Mouse (Mus musculus) forebrain, embryonic 11.5 days (tissue): ENCODE results near the gene Rnf5. TPM values are rescaled to one million over a fixed set of nuclear protein-coding genes. Genes with fewer than 3 reads are reported as not detected.

Experiments
- ATAC-seq: fragments of 200-750 bp; cut with Nextera tagmentation; replicated peaks from 2 replicates; pipeline ENCODE4 v1.8.0; 2017; ENCODE audit warnings: moderate TSS enrichment; ENCODE audit not compliant: low FRiP score
- DNase-seq: peaks from one replicate; pipeline ENCODE4 v3.0.0-alpha.2; 2017; ENCODE audit warnings: low spot score
- H3K27ac ChIP-seq: fragments of 300-500 bp; sonication (generic); 2 replicates; pipeline ENCODE4 v1.5.1; 2014; ENCODE audit warnings: low read depth, low read length
- H3K27me3 ChIP-seq: fragments of 300-500 bp; sonication (generic); 2 replicates; pipeline ENCODE4 v1.6.1; 2014; ENCODE audit warnings: mild to moderate bottlenecking, low read length, mixed read lengths; ENCODE audit not compliant: control insufficient read depth, insufficient read depth
- H3K36me3 ChIP-seq: fragments of 300-500 bp; sonication (generic); 2 replicates; pipeline ENCODE4 v1.6.1; 2014; ENCODE audit warnings: mild to moderate bottlenecking, low read length, moderate library complexity, mixed read lengths; ENCODE audit not compliant: control insufficient read depth, insufficient read depth
- H3K4me1 ChIP-seq: fragments of 300-500 bp; sonication (generic); replicated peaks from 2 replicates; pipeline ENCODE4 v1.6.1; 2014; ENCODE audit warnings: low read length, mixed read lengths; ENCODE audit not compliant: control insufficient read depth, insufficient read depth
- H3K4me2 ChIP-seq: fragments of 300-500 bp; sonication (generic); 2 replicates; pipeline ENCODE4 v1.6.1; 2014; ENCODE audit warnings: low read depth, mild to moderate bottlenecking, low read length, moderate library complexity, mixed read lengths; ENCODE audit not compliant: severe bottlenecking
- H3K4me3 ChIP-seq: fragments of 300-500 bp; sonication (generic); 2 replicates; pipeline ENCODE4 v1.5.1; 2014; ENCODE audit warnings: low read depth, low read length
- H3K9ac ChIP-seq: fragments of 300-500 bp; sonication (generic); 2 replicates; pipeline ENCODE4 v1.6.1; 2014; ENCODE audit warnings: low read length
- H3K9me3 ChIP-seq: fragments of 300-500 bp; sonication (generic); 2 replicates; pipeline ENCODE4 v1.6.1; 2016; ENCODE audit warnings: low read length, mixed read lengths; ENCODE audit not compliant: control insufficient read depth
- WGBS: fragments of 180-500 bp; shearing (Covaris S2); extraction: QIAGEN DNeasy Blood & Tissue Kit; methylation state at CpG from one replicate; pipeline ENCODE4 v1.1.7; 2014; 5-methylcytosine and 5-hydroxymethylcytosine counted together
- polyA plus RNA-seq: library from polyadenylated mRNA; unstranded; fragments of >200 nt; fragmentation: Nextera tagmentation; extraction: Ambion mirVana; gene quantifications from 2 replicates; pipeline ENCODE4 v1.2.1, GENCODE M21; 2014

The Rnf5 gene
- polyA plus RNA-seq, 1 experiment from 2014 or later = 158 TPM

DNA sequence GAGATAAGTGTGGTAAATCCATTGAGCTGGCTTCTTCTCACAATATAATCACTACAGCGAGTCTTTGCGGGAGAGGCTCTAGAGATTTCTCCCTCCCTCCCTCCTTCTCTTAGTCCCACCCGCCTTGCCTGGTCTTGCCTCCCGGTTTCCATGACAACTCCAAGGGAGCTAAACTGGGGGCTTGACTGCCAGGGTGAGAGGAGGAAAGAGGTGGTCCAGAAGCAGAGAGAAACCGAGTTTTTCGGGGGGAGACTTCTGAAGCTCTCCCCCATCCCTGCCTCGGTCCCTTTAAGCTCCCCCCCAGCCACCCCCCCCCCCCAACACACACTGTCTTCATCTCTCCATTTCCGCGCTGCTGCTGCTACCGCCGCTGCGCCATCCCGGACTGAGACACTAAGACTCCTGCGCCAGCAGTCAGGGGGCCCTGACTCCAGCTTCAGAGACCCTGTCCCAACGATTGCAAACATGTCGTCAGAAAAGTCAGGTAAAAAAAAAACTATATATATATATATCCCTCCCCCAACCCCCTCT lies 25.8 kb upstream of the Rnf5 start, which contains the start of gene Prrt1:
Prrt1 (plus strand) TSS at position 313 of the 531 bp plus-strand sequence.
- H3K9ac ChIP-seq = peak within 1 kb of the TSS; percentile 47
- ATAC-seq (peak; percentile 26; the same call in 1 of the 2 replicates), DNase-seq (peak; percentile 60)
- H3K4me2 ChIP-seq = peak within 1 kb of the TSS; percentile 67
- H3K27me3 ChIP-seq = peaks cover 26% of the 10 kb centered on the region
- H3K36me3 ChIP-seq = no peaks in the 10 kb centered on the region; the same call in 1 of the 2 replicates
- peaks cover 28% of the 10 kb centered on the region for H3K4me1 ChIP-seq
- peak within 1 kb of the TSS; percentile 20; the same call in 1 of the 2 replicates for H3K27ac ChIP-seq
- WGBS = under 1% methylated on average over 16 of the region's 16 CpGs
- H3K4me3 ChIP-seq = peak within 1 kb of the TSS; percentile 48
- H3K9me3 ChIP-seq = no peaks in the 10 kb centered on the region

DNA sequence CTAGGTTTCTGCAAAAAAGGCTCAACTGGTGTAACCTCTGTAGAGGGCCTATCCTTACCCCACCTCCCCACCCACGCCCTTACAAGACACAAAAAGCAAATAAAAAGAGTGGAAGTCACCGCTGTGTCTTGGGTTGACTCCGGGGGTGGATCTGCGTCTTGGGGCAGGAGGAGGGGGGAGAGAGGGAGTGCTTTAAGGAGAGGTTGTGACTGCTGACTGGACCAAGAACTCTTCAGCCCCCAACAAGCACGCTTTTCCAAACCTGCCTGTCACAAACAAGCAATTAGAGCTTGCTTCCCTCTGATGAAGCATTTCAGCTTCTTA lies 25.1 kb upstream of the Rnf5 start:
- Histone ChIP-seq H3K4me2 (peak overlapping the region; percentile 67; the same call in 1 of the 2 replicates), H3K9ac (no peak overlapping the region; the same call in 1 of the 2 replicates), H3K27me3 (peaks cover 26% of the 10 kb centered on the region), H3K4me1 (peaks cover 28% of the 10 kb centered on the region), H3K27ac (peak overlapping the region; percentile 20; the same call in 1 of the 2 replicates), H3K4me3 (no peak overlapping the region), H3K9me3 (no peaks in the 10 kb centered on the region), H3K36me3 (no peaks in the 10 kb centered on the region; the same call in 1 of the 2 replicates)
- ATAC-seq (no peak), DNase-seq (no peak)
- 11% methylated on average over 5 of the region's 5 CpGs for WGBS

DNA sequence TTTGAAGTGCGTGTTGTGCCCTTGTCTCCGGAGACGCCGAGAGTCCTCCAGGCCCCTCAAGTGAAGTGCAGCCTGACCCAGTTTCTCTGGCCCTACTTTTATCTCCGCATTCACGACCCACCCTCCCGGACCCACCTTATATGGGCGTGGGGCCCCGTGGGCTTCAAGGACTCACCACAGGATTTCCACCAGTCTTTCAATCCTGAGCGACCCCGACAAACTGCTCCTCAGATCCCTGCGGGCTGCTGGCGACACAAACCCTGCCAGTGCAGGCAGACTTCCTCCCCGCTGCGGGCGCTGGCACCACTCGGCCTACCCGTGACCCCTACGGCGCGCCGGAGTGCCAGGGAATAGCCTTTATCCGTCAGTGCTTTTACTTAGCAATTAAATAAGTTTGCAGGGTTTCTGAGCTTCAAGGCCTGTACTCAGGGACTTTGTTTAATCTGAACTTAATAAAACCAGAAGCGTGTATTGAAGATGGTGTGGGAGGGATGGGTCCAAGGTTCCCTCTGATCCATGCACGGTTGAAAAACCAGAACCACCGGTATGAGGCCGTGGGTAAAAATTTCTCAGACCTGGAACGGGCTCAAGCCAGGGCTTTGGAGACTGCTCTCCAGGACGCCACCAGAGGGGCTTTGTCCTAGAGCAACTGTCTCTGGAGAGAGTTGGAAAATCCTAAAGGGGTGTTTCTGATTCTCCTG lies 24.6 kb upstream of the Rnf5 start, which contains the start of gene Ppt2:
Ppt2 (minus strand) TSS at position 568 of the 701 bp plus-strand sequence.
- H3K36me3 ChIP-seq = no peaks in the 10 kb centered on the region; the same call in 1 of the 2 replicates
- ATAC-seq = no peak
- peak; percentile 71 for DNase-seq
- H3K27me3 ChIP-seq = peaks cover 26% of the 10 kb centered on the region
- peaks cover 28% of the 10 kb centered on the region for H3K4me1 ChIP-seq
- H3K9ac ChIP-seq = peak within 1 kb of the TSS; percentile 47
- H3K4me3 ChIP-seq = peak within 1 kb of the TSS; percentile 48
- 8% methylated on average over 29 of the region's 29 CpGs for WGBS
- H3K9me3 ChIP-seq = no peaks in the 10 kb centered on the region
- peak within 1 kb of the TSS; percentile 84 for H3K27ac ChIP-seq
- H3K4me2 ChIP-seq = peak within 1 kb of the TSS; percentile 67

DNA sequence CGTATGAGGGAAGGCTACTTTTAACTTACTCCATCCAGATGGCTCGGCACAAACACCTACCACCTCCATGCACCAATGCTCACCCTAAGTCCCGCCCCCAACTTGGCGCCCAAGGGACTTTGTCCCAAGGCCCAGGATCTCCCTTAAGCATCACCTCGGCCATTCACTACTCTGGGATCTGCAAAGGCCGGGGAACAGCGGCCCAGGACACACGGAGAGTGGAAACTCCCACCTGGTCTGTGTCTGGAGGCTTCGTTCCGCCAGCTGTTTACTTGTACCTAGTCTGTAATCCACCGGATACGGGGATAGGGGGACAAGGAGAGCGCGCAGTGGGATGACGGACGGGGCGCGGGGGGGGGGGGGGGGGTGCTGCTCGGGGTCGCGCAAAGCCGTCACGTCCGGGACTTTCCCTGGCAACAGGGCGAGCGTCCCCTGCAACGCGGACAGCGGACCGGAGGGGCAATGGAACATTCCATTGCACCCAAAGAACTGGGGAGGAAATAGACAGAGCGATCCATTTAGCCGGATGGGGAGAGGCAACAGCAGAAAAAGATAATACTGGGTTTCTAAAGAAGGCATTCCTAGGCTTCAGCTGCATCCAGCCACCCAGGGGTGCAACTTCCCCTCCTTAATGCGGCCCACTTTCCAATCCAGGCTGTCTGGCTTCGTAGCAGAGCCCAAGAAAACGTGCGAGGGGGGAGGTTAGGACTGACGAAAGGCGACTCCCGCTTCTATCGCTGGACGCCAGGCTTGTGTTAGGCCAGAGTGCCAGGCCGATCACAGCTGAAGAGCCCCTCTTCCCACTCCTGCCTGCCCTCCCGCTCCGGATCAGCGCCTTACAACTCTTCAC lies 23.8 kb upstream of the Rnf5 start:
- Histone ChIP-seq H3K4me3 (peak overlapping the region; percentile 48), H3K27ac (peak overlapping the region; percentile 84), H3K27me3 (peaks cover 24% of the 10 kb centered on the region), H3K9ac (peak overlapping the region; percentile 47), H3K36me3 (no peaks in the 10 kb centered on the region; the same call in 1 of the 2 replicates), H3K9me3 (no peaks in the 10 kb centered on the region), H3K4me1 (peaks cover 28% of the 10 kb centered on the region), H3K4me2 (peak overlapping the region; percentile 67)
- ATAC-seq = peak; percentile 76
- 1% methylated on average over 39 of the region's 45 CpGs for WGBS
- DNase-seq = peak; percentile 94

DNA sequence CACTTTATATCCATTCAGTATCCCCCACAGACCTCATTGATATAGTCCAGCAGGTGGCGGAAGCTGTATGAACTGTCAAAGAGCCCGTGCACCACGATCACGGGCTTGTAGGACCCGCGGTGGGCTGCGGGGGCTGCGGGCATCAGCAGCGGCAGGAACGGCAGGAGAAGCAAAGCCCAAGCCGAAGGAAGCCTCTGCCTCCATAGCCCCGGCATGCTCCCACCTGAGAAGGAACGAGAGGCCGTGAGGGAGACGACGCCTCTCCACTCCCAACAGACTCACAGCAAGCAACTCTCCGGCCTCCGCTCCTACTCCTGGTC lies 23.2 kb upstream of the Rnf5 start:
- H3K9ac ChIP-seq = peak overlapping the region; percentile 47
- no peaks in the 10 kb centered on the region for H3K9me3 ChIP-seq
- no peaks in the 10 kb centered on the region; the same call in 1 of the 2 replicates for H3K36me3 ChIP-seq
- peaks cover 20% of the 10 kb centered on the region for H3K27me3 ChIP-seq
- peak overlapping the region; percentile 48 for H3K4me3 ChIP-seq
- peak overlapping the region; percentile 67 for H3K4me2 ChIP-seq
- H3K4me1 ChIP-seq = peaks cover 24% of the 10 kb centered on the region
- 0% methylated on average over 18 of the region's 18 CpGs for WGBS
- DNase-seq (peak; percentile 69), ATAC-seq (peak; percentile 31; the same call in 1 of the 2 replicates)
- H3K27ac ChIP-seq = peak overlapping the region; percentile 37; the same call in 1 of the 2 replicates

DNA sequence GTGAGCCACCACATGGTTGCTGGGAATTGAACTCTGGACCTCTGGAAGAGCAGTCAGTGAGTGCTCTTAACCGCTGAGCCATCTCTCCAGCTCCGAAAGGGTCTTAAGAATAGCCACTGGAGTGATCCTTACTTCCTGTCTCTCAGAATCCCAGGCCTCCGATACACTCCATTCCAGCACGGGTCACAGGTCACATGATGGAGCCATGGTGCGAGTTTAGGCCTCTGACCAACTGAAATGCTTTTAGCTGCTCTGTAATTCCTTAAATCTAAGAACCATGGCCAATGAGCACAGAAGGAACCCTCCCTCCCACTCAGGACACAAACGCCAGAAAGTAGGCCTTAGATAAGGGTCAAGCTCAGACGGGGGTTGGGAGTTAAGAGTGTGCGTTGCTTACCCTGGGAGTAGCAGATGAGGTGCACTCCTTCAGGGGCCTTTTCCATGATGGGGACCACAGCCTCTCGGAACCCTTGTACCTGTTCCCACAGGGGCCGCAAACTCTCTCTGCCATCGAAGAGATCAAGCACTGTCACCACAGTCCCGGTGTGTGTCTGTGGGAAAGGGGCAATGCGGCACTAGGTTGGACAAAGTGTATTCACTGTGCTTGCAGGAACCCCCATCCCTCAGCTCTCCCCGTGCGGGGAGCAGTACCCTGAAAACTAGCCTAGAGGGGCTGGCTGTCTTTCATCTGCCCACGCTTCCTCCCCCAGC lies 22.7 kb upstream of the Rnf5 start:
- 56% methylated on average over 16 of the region's 16 CpGs for WGBS
- Histone ChIP-seq H3K4me3 (peak overlapping the region; percentile 48), H3K27ac (no peak overlapping the region), H3K9ac (peak overlapping the region; percentile 47), H3K4me1 (peaks cover 20% of the 10 kb centered on the region), H3K9me3 (no peaks in the 10 kb centered on the region), H3K4me2 (peak overlapping the region; percentile 67), H3K27me3 (peaks cover 15% of the 10 kb centered on the region), H3K36me3 (no peaks in the 10 kb centered on the region; the same call in 1 of the 2 replicates)
- ATAC-seq (no peak), DNase-seq (no peak)

DNA sequence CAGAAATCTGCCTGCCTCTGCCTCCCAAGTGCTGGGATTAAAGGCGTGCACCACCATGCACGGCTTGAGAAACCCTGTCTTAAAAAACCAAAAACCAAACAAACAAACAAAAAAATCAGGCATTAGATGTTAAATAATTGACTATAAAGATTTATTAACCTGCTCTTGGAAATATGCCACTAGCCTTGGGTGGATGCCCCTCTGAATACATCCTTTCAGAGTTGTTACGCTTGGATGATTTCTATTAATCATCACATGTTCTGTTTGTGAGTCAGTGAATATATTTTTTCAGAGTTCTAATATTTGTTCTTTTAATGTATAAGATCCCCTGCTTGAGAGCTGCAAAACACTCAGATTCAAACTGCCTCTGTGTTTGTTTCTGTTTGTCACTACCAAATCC lies 21.5 kb upstream of the Rnf5 start:
- H3K9me3 ChIP-seq = no peaks in the 10 kb centered on the region
- H3K27me3 ChIP-seq = peaks cover 4% of the 10 kb centered on the region; the same call in 1 of the 2 replicates
- ATAC-seq (no peak), DNase-seq (no peak)
- H3K36me3 ChIP-seq = no peaks in the 10 kb centered on the region; the same call in 1 of the 2 replicates
- H3K9ac ChIP-seq = no peak overlapping the region
- peaks cover 14% of the 10 kb centered on the region; the same call in 1 of the 2 replicates for H3K4me1 ChIP-seq
- 93% methylated on average over 3 of the region's 3 CpGs for WGBS
- no peak overlapping the region for H3K4me2 ChIP-seq
- H3K4me3 ChIP-seq = no peak overlapping the region
- H3K27ac ChIP-seq = no peak overlapping the region

DNA sequence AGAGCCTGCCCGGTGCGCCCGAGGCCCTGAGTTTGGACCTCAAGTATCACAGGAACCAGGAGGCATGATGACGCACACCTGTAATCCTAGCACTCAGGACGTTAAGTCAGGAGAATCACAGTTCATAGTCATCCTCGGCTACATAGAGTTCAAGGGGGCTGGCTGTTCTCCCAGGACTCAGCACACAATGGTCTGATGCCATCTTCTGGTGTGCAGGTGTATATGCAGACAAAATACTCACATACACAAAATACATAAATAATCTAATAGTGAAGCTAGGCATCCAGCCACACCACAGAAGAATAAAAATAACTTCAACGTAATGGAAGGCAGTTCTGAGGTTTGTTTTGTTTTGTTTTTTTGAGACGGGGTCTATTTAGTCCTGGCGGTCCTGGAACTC lies 19.7 kb upstream of the Rnf5 start:
- Histone ChIP-seq H3K9ac (no peak overlapping the region), H3K27ac (no peak overlapping the region), H3K36me3 (no peaks in the 10 kb centered on the region; the same call in 1 of the 2 replicates), H3K4me2 (no peak overlapping the region), H3K27me3 (no peaks in the 10 kb centered on the region), H3K4me1 (peaks cover 4% of the 10 kb centered on the region; the same call in 1 of the 2 replicates), H3K4me3 (no peak overlapping the region), H3K9me3 (no peaks in the 10 kb centered on the region)
- WGBS = 88% methylated on average over 9 of the region's 9 CpGs
- no peak for ATAC-seq
- DNase-seq = peak; percentile 18
